Mouse (Mus musculus): ENCODE results near the gene Sowahd. TPM values are rescaled to one million over a fixed set of nuclear protein-coding genes. Genes with fewer than 3 reads are reported as not detected.

Sowahd gene
- polyA plus RNA-seq, 1 experiment = not detected

DNA sequence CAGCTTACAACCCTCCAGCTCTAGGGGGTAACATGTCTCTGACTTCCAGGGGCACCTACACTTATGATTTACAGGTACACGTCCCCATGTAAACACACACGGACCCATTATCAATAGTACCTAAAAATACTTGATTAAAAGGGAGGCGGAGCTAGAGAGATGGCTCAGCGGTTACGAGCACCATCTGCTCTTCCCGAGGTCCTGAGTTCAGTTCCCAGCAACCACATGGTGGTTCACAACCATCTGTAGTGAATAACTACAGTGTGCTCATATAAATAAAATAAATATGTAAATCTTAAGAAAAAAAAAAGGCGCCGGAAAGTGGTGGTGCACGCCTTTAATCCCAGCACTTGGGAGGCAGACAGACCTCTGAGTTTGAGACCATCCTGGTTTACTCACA is 37.0 kb downstream of the Sowahd start:
- WGBS = 23% methylated on average over 9 of the region's 9 CpGs
- no peak for DNase-seq (ENCODE audit: low read depth, low spot score)

DNA sequence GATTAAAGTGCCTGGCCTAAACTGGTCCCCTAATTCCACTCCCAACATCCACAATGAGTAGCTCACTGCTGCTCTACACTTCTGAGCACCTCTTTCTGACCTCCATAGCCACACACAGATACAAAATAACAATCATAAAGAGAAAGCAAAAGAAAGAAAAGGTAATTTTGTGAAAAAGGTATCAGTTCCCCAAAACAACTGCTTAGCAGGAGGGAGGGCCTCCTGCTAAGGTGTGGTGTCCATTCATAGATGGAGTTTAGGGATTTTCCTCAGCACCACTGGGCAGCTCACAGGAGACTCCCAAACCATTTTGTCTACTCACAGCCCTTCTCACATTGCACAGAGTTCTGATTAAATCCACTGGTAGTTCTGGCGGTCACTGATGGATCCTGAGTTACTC is 40.1 kb downstream of the Sowahd start:
- DNase-seq (ENCODE audit: low read depth, low spot score) = no peak
- 82% methylated on average over 1 of the region's 1 CpGs for whole genome bisulfite sequencing

DNA sequence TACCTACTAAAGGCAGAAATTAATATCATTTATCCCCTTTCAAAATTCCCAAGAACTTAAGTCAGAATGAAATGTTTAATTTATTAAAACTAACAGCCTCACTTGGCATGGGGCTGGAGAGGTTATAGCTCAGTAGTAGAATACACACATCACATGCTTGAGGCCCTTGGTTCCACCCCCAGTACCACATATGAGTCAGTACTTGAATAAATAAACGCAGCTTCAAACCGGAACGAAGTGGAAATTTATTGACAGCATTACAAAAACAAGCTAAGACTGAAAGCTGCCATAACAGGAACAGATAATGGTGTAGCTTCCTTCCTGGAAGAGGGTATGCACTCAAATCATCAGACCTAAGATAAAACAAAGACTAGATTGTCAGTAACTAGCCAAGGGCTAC is 42.8 kb downstream of the Sowahd start:
- no peak for DNase-seq (ENCODE audit: low read depth, low spot score)
- 49% methylated on average over 3 of the region's 3 CpGs for WGBS

DNA sequence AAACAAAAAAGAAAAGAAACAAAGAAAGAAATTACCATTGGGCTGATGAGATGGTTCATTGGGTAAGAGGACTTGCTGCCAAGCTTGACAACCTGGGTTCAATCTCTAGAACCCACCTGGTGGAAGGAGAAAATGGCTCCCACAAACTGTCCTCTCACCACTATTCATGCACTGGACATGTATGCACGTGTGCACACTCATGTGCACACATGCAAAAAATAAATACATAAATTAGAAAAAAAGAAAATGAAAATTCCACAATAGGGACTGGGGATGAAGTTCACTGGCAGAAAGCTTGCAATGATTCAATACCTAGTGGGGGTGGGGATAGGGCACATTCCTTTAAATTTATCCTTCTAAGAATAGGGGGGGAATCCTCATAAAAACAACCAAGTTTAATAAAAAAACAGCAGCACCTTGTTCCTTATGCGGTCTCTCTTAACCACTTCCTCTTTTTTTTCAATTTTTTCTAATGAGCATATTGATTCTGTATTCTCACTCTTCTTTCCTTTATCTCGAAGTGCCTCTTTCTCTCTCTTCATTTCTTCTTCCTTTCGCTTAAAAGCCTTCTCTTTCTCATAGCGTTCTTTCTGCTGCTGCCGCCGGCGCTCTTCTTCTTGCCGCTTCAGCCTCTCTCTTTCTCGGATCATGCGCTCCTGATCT is 46.6 kb downstream of the Sowahd start:
- no peak for DNase-seq (ENCODE audit: low read depth, low spot score)
- WGBS = 85% methylated on average over 11 of the region's 11 CpGs

DNA sequence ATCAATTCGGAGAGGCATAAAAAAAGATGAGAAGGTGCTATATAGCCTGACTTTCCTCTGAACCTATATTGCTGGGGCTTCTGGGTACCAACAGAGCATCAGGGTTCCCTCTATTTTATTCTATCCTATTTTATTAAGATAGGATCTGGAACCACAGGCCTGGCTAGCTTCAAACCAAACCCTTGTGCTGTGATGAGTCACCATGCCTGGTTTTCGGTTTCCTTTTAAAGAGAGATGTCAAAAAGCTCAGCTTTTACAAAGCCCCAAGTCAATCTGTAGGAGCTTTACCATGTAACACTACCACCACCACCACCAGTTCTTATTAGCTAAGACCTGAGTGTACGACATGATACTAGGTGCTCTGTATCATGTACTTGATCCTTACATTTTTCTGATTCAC is 50.0 kb downstream of the Sowahd start:
- WGBS = 90% methylated on average over 3 of the region's 3 CpGs
- no peak for DNase-seq (ENCODE audit: low read depth, low spot score)

Other genes starting within 250 kb of the Sowahd start
- 41.4 and 43.5 TPM in 2 replicates for gene Ube2a, start 174.9 kb upstream of the Sowahd start, polyA plus RNA-seq (2012; rRNA removed)
- gene C330007P06Rik, start 174.7 kb upstream of the Sowahd start, polyA plus RNA-seq (2012; rRNA removed) = 5.0 and 11.2 TPM in 2 replicates
- 0.84 and 0.95 TPM in 2 replicates for gene Nkrf, start 145.9 kb upstream of the Sowahd start, polyA plus RNA-seq (2012; rRNA removed)
- gene Sept6, start 57.1 kb upstream of the Sowahd start, polyA plus RNA-seq (2012; rRNA removed) = 4.9 and 12.1 TPM in 2 replicates
- 104 and 119 TPM in 2 replicates for gene Rpl39, start 36.6 kb downstream of the Sowahd start, polyA plus RNA-seq (2012; rRNA removed)
- 2.0 and 3.3 TPM in 2 replicates for gene Upf3b, start 61.5 kb downstream of the Sowahd start, polyA plus RNA-seq (2012; rRNA removed)
- gene Nkap, start 78.0 kb downstream of the Sowahd start, polyA plus RNA-seq (2012; rRNA removed) = 1.1 and 1.7 TPM in 2 replicates
- gene Akap14, start 120.0 kb downstream of the Sowahd start, polyA plus RNA-seq (2012; rRNA removed) = not detected in 2 replicates
- 253 and 320 TPM in 2 replicates for gene Ndufa1, start 142.3 kb downstream of the Sowahd start, polyA plus RNA-seq (2012; rRNA removed)
- gene Rnf113a1, start 142.4 kb downstream of the Sowahd start, polyA plus RNA-seq (2012; rRNA removed) = 2.8 and 3.3 TPM in 2 replicates
- gene Gm9, start 162.2 kb downstream of the Sowahd start, polyA plus RNA-seq (2012; rRNA removed) = not detected in 2 replicates
- not detected in 2 replicates for gene Rhox1, start 173.4 kb downstream of the Sowahd start, polyA plus RNA-seq (2012; rRNA removed)
- not detected in 2 replicates for gene Rhox2a, start 196.1 kb downstream of the Sowahd start, polyA plus RNA-seq (2012; rRNA removed)
- gene Rhox3a, start 201.1 kb downstream of the Sowahd start, polyA plus RNA-seq (2012; rRNA removed) = not detected in 2 replicates
- not detected in 2 replicates for gene Rhox4a, start 216.5 kb downstream of the Sowahd start, polyA plus RNA-seq (2012; rRNA removed)